In genomic region chr4:133388781-133389552, GRCm38 (mm10) we compare ENCODE assay signal across 9 mouse cellular contexts. TPM values are rescaled to one million over a fixed set of nuclear protein-coding genes. Genes with fewer than 3 reads are reported as not detected.
DNase-seq lines count a peak whose midpoint lies in the region; ATAC-seq lines count a peak whose summit lies in the region.
"Had no signal": no experiment of that assay in that cellular context is flagged by ENCODE, and none has a peak within 500 bp of the region (broad histone marks: within the 10 kb centered on the region; RNA-seq: fewer than 3 reads in every experiment).

No protein-coding gene starts in this region.

- ATAC-seq in neural tube, embryonic 13.5 days (ENCODE audit: low read depth) = 0 out of 2 replicates have a peak, but pooled peaks have one; percentile 32
- ATAC-seq in neural tube, embryonic 15.5 days (ENCODE audit: low FRiP score) = no peak
- no peak for ATAC-seq in intestine, embryonic 15.5 days

- H3K27me3 ChIP-seq in neural tube, embryonic 13.5 days = no peaks in the 10 kb centered on the region
- no peaks in the 10 kb centered on the region for H3K27me3 ChIP-seq in neural tube, embryonic 15.5 days (replicated peaks)
- H3K27me3 ChIP-seq in intestine, embryonic 15.5 days (replicated peaks) = no peaks in the 10 kb centered on the region
- H3K27me3 ChIP-seq: neural tube, embryonic 12.5 days had no signal

- H3K4me1 ChIP-seq in neural tube, embryonic 13.5 days (replicated peaks) = peaks cover 33% of the 10 kb centered on the region
- peaks cover 26% of the 10 kb centered on the region for H3K4me1 ChIP-seq in neural tube, embryonic 15.5 days
- H3K4me1 ChIP-seq in intestine, embryonic 15.5 days (replicated peaks) = peaks cover 39% of the 10 kb centered on the region

- H3K36me3 ChIP-seq in neural tube, embryonic 13.5 days = no peaks in the 10 kb centered on the region
- H3K36me3 ChIP-seq in neural tube, embryonic 15.5 days = no peaks in the 10 kb centered on the region
- H3K36me3 ChIP-seq in intestine, embryonic 15.5 days = no peaks in the 10 kb centered on the region
- H3K36me3 ChIP-seq: neural tube, embryonic 12.5 days had no signal

- no peak overlapping the region for H3K4me3 ChIP-seq in neural tube, embryonic 13.5 days
- H3K4me3 ChIP-seq in neural tube, embryonic 15.5 days (replicated peaks) = no peak overlapping the region
- no peak overlapping the region for H3K4me3 ChIP-seq in intestine, embryonic 15.5 days (replicated peaks)
- H3K4me3 ChIP-seq: neural tube, embryonic 12.5 days had no signal

- DNase-seq in cerebellum, postnatal 10 days = peak; percentile 70 to 76
- no peak for DNase-seq in cerebellum, adult 11 months
- peak; percentile 86 for DNase-seq in heart, postnatal 4 days
- peak; percentile 85 for DNase-seq in skeletal muscle tissue, adult 2 months (ENCODE audit: low read depth, low spot score)
- DNase-seq in spleen, adult 12 weeks (ENCODE audit: low spot score) = no peak

- no peak overlapping the region for H3K4me2 ChIP-seq in neural tube, embryonic 13.5 days
- H3K4me2 ChIP-seq in neural tube, embryonic 15.5 days = no peak overlapping the region
- H3K4me2 ChIP-seq in intestine, embryonic 15.5 days (replicated peaks) = no peak overlapping the region
- H3K4me2 ChIP-seq: neural tube, embryonic 12.5 days had no signal

- 86% methylated on average over 16 of the region's 16 CpGs for WGBS in neural tube, embryonic 13.5 days
- 84% methylated on average over 16 of the region's 16 CpGs for WGBS in neural tube, embryonic 15.5 days
- 81% methylated on average over 16 of the region's 16 CpGs for WGBS in intestine, embryonic 15.5 days

- no peaks in the 10 kb centered on the region for H3K9me3 ChIP-seq in neural tube, embryonic 13.5 days
- no peaks in the 10 kb centered on the region for H3K9me3 ChIP-seq in neural tube, embryonic 15.5 days (replicated peaks)
- no peaks in the 10 kb centered on the region for H3K9me3 ChIP-seq in intestine, embryonic 15.5 days
- H3K9me3 ChIP-seq: neural tube, embryonic 12.5 days had no signal

- H3K27ac ChIP-seq in neural tube, embryonic 13.5 days (replicated peaks) = peak overlapping the region; percentile 23; the same call in 1 of the 2 replicates
- H3K27ac ChIP-seq in neural tube, embryonic 15.5 days (replicated peaks) = no peak overlapping the region
- no peak overlapping the region for H3K27ac ChIP-seq in intestine, embryonic 15.5 days
- H3K27ac ChIP-seq: neural tube, embryonic 12.5 days had no signal

- H3K9ac ChIP-seq in neural tube, embryonic 13.5 days = no peak overlapping the region
- no peak overlapping the region for H3K9ac ChIP-seq in neural tube, embryonic 15.5 days (replicated peaks)
- no peak overlapping the region for H3K9ac ChIP-seq in intestine, embryonic 15.5 days
- H3K9ac ChIP-seq: neural tube, embryonic 12.5 days had no signal

RNA-seq across cellular contexts. Expression of gene Slc9a1, which starts 19.5 kb away (rescaled TPM):
- 7.0 and 7.1 TPM in 2 replicates for polyA plus RNA-seq in neural tube, embryonic 13.5 days (2015; fragmentation: Nextera tagmentation; extraction: Ambion mirVana)
- 8.4 and 9.9 TPM in 2 replicates for polyA plus RNA-seq in neural tube, embryonic 15.5 days (2015; fragmentation: Nextera tagmentation; extraction: Ambion mirVana)
- total RNA-seq in heart, postnatal 4 days (2021) = 10 to 100 TPM; 21.1 to 24.4 TPM
- polyA plus RNA-seq in intestine, embryonic 15.5 days (2015; fragmentation: Nextera tagmentation; extraction: Ambion mirVana) = 8.5 and 9.3 TPM in 2 replicates

RNA-seq across cellular contexts. Expression of gene Wdtc1, which starts 35.7 kb away (rescaled TPM):
- polyA plus RNA-seq in neural tube, embryonic 13.5 days (2015; fragmentation: Nextera tagmentation; extraction: Ambion mirVana) = 21.9 and 24.3 TPM in 2 replicates
- 19.3 and 19.6 TPM in 2 replicates for polyA plus RNA-seq in neural tube, embryonic 15.5 days (2015; fragmentation: Nextera tagmentation; extraction: Ambion mirVana)
- 10 to 100 TPM; 46.9 to 47.9 TPM for total RNA-seq in heart, postnatal 4 days (2021)
- 13.9 and 17.0 TPM in 2 replicates for polyA plus RNA-seq in intestine, embryonic 15.5 days (2015; fragmentation: Nextera tagmentation; extraction: Ambion mirVana)

Comparison
In these comparisons a context has a peak if more than half of its experiments do, and no peak if none do; other contexts are left out.
1. DNase-seq: peak in cerebellum, postnatal 10 days (2 of 2), heart, postnatal 4 days (single experiment) and skeletal muscle tissue, adult 2 months (single experiment); none in cerebellum, adult 11 months (single experiment) and spleen, adult 12 weeks (single experiment).